Mouse (Mus musculus): ENCODE data around the gene Tnfrsf11a.

Gene Tnfrsf11a

DNA sequence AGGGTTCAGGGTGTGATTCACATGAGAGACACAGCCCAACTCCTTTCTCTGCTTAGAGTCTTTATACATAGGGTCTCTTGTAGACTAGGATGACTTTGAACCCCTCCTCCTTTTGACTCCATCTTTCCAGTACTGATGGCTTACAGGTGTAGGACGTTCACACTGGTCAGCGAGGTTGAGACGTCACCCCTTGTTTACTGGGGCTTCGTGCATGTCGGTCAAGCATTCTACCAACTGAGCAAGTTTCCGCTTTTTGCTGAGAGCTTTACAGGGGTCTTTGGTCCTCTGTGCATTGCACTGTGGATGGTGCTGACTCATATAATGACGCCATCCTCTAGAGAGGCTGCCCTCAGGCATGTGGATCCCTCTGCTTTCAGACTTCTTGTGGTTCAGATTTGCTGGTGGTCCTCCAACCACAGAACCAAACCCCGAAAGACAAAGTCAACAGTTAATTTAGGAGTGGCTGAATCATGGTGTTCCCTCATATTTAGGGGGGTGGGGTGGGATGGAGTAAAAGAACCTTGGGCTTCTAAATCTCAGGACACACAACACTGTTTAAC is 47.3 kb downstream of the Tnfrsf11a start:
- no peak for DNase-seq (ENCODE audit: low read depth, low spot score)

DNA sequence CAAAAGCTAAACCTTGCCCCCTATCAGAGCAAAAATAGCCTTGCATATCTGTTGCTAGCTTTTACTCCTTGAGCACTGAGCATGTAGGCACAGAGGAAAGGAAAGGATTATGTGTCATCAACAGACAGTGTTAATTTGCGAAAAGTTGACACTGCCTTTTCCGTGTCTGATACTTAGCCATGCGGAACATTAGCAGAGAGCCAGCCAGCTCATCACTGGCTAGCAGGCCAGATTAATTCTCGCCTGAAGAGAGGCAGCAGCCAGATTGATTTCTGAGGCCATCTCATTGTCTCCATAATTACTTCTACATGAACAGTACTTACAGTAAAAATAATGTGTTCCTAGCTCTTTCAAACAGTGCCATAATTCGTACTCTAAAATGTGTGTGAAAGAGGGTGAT is 48.7 kb downstream of the Tnfrsf11a start:
- no peak for DNase-seq (ENCODE audit: low read depth, low spot score)

DNA sequence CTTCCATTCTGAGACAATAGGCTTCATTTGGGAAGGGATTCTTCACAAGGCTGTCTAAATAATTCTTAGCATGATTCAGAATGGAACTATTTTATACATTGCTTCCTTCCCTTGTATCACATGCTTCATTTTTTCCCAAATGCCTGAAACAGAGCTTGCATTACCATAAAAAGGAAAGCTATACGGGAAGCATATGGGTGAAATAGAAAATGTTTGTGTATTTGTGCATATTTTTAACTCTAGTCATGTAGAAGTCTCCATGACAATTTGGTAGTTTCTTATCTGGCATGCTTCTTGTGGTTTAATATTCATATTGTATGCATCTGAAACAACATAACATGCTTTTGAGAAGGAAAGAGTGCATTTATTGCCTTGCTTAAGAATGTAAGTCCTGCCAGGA is 52.3 kb downstream of the Tnfrsf11a start:
- no peak for DNase-seq (ENCODE audit: low read depth, low spot score)

DNA sequence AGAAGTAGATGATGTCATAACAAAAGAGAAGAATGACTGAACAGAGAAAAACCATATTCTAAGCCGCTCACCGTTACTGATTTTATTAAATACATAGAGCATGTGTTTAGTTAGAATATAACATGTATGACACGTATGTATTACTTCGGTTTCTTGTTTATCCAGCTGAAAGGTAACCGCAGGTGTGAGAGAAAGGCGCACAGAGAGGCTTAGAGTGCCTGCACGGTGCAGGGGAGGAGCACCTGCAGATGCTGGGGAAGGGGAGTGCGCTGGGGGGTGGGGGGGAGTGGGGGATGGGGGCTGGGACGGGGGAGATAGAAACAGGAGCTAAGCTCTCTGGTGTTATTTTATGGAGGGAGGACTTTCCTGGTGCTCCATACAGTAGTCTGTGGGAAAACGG is 62.4 kb downstream of the Tnfrsf11a start:
- no peak for DNase-seq (ENCODE audit: low read depth, low spot score)

DNA sequence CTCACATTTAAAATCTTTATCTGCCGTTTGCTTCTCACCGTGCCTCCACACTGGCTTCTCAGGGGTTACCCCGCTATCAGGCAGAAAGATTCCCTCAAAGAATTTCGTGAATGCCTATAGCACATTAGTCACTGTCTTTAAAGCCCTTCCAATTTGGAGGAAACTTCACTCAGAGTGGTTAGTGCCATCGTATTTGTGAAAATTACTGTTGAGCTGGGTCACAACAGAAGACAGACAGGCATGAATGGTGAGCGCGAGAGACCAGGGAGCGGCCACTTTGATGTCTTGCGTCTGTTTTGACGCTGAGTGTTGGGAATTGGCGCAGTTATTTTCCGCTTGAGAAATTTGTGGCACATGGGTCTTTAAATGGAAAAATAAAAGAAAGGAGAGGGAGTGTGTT is 62.9 kb downstream of the Tnfrsf11a start:
- no peak for DNase-seq (ENCODE audit: low read depth, low spot score)

DNA sequence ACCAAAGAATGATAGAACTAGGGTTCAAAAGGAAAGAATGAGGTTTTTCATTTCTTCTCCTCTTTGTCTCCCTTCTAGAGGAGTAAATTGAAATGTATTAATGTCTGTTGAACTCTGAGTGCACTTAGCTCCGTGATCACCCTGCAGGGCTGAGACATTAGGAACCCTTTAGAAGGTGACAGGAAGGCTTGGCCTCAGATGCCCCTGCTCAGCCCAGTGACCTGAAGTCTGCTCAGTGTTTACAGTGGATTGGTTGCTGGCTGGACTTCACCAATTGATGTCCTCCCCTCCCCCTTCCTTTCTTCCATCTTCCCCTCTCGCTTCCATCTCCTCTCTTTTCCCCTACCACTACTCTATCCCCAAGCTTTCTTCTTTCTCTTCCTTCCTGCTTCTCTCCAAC is 63.3 kb downstream of the Tnfrsf11a start:
- DNase-seq (ENCODE audit: low read depth, low spot score), result no peak

DNA sequence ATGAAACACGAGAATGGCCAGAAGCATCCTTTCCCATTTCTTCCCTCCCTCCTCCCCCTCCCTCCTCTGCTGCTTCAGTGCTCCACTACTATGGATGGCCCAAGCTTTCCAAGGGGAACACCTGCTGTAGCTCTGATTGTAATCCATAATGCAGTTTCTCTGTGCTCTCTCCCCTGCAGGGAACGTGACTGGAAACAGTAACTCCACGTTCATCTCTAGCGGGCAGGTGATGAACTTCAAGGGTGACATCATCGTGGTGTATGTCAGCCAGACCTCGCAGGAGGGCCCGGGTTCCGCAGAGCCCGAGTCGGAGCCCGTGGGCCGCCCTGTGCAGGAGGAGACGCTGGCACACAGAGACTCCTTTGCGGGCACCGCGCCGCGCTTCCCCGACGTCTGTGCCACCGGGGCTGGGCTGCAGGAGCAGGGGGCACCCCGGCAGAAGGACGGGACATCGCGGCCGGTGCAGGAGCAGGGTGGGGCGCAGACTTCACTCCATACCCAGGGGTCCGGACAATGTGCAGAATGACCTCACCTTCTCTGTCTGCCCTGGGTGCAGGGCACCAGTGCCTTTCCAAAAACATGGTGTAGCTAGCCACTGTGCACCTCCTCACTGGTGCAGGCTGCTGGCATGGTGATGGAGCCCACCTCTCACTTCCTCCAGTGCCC is 64.0 kb downstream of the Tnfrsf11a start:
- DNase-seq (ENCODE audit: low read depth, low spot score), result peak; percentile 56

DNA sequence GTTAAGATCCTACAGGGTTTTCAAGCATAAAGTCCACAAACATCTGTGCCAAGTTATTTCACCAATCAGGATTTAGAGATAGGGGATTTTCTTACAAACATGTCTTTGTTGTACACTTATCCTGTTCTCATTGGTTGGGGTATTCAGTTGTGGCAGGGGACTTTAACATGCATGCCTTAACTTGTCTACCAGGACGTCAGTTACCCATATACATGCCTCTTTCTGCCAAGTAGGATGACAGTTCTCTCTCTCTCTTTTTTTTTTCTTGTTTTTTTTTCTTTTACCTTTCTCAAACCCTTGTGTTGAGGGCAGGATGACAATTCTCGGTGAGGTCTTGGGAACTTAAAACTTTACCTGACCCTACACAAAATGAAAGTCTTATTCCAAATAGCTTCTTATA is 65.9 kb downstream of the Tnfrsf11a start:
- DNase-seq (ENCODE audit: low read depth, low spot score), result no peak

DNA sequence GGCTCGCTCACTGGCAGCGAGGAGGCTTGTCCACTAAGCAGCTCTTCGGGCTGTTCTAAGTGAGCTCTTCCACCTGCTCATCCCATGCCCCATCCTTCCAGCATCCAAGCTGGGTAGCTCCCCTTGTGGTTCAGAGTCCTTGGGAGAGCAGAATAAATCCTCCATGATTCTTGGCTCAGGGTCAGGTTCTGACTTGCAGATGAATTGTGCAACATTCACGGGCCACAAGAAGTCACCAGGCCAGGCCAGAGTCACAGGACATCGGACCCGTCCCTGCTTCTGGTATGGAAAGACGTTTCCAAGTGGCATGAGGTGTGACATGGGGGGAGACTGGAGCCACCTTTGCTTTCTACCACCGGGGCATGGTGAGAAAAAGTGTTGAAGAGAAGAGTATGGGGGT is 68.3 kb downstream of the Tnfrsf11a start:
- DNase-seq (ENCODE audit: low read depth, low spot score), result no peak

DNA sequence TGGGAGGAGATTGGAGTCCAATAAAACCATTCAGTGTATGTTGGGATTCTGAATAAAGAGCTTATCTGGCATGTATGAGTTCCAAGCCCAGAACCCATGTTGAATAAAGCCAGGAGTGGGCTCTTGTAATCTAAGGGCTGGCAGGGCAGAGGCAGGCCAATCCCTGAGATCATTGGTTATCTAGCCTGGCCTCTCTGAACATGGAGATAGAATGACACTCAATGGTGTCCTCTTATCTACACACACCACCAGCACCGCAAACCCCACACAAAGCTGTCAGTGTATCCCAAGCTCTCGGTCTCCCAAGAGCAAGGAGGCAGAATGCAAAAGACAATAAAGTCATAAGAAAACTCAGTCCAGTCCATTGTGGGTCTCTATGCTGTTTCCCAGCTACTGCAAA is 70.8 kb downstream of the Tnfrsf11a start:
- no peak for DNase-seq (ENCODE audit: low read depth, low spot score)

DNA sequence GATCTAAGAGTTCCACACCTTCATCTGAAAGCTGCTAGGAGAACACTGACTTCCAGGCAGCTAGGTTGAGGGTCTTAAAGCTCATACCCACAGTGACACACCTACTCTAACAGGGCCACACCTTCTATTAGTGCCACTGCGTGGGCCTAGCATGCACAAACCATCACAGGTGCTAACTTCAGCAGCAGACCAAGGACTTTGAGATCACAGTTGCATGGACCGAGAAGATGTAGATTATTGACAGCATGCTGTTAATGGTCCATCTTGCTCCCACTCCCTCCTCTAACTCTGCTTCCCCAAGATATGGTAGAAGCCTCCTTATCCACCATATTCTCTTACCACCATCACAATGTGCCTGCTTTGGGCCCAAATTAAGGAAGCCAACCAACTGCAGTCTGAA is 79.2 kb downstream of the Tnfrsf11a start:
- DNase-seq (ENCODE audit: low read depth, low spot score), result no peak

DNA sequence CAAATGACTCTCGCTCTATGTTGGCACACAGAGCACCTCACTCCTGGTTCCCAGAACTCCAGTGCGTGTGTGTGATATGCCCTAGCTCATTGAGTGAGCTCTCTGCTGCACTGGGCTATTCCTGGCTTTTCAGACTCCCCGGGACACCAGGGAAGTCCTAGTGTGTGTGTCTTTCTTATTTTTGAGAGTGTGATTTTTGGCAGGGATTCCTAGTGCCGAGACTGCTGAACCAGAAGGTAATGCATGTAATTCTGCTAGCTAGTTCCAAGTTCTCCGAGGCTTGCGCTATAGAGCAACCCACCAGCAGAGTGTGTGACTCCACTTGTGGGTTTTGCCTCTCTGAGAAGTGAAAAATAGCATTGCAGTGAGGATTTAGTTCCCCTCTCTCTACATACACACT is 96.1 kb downstream of the Tnfrsf11a start:
- no peak for DNase-seq (ENCODE audit: low read depth, low spot score)

DNA sequence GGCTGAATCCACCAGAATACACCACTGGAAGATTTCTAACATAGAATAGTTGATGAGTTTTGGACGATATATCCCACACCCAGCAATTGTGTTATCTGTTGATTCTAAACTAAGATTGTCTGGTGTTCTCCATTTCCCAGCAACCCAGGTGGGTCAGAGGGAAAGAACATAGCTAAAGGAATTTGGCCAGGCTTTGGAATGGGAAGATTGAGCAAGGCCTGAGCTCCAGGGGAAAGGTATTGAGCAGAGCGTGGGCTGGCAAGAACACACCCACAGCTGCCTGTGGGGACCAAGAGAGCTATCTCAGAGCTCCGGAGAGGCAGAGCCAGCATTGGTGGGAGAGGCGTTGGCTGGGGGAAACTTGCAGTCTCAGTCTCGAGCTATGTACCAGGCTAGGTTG is 97.3 kb downstream of the Tnfrsf11a start:
- DNase-seq (ENCODE audit: low read depth, low spot score), result no peak

DNA sequence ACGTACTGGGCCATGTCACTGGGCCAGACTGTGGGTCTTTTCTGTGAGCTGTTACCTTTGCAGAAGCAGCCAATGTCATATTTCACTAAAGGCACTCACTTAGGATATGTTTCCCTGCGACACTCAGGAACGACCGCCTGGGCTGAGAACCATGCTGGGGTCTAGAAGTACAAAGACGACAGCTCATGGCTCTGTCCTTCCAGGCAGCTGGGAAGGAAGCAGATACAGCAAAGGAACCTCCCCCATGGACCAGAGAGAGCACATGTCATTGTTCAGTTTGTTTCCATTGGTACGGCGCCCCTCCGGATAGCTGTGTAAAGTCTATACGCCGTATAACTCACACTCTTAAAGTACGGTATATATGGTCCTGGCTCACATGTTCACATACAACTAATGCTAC is 97.9 kb downstream of the Tnfrsf11a start:
- DNase-seq (ENCODE audit: low read depth, low spot score), result no peak

DNA sequence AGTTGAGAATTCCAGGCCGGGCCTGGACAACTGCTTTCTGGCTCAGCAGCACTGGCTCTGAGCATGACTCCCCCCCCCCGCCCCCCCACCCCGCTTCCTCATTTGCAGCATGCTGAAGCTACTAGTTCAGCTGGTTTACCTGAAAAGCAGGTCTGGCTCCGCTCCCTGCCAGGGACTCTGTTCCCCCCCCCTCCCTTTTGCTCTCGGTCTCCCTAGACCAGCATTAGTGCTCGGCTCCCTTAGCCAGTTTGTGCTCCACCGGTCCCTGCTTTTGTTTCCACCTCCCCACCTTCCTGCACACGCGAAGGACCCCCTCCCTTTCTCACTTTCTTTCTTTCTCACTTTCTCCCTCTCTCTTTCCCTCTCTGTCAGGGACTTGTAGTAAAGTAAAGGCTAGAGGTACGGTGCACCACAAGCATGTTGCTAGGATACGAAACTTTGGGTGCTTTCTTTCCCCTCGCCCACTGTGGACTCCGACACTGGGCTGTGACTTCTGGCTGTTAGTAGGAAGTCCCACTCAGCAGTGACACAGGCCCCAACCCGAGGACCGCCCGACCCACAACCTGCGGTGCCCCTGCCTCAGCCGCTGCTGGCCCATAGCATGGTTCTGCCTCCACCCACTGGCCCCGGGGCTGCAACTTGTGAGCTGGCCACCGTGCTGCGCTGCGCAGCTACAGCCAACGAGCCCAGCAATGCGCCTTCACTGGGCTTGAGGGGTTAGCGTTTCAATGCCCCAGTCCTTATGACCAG is 100.2 kb downstream of the Tnfrsf11a start:
- DNase-seq (ENCODE audit: low read depth, low spot score), result peak; percentile 26

DNA sequence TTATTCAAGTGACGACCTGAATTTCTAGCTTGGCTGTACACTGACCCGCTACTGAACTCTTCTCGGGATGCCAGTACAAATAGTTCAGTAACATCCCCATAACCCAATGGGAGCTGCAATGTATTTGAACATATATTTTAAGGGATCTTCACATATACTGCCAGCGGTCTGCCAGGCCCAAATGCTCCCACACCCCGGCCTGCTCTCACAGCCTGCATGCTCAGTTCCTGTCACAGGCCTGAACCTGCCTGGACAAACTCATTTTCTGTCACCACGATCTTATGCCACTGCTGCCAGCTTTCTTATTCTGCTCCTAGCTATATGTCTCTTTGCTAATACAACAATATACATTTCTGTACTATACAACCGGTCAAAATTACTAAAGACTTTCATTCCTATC is 100.9 kb downstream of the Tnfrsf11a start:
- DNase-seq (ENCODE audit: low read depth, low spot score), result no peak

DNA sequence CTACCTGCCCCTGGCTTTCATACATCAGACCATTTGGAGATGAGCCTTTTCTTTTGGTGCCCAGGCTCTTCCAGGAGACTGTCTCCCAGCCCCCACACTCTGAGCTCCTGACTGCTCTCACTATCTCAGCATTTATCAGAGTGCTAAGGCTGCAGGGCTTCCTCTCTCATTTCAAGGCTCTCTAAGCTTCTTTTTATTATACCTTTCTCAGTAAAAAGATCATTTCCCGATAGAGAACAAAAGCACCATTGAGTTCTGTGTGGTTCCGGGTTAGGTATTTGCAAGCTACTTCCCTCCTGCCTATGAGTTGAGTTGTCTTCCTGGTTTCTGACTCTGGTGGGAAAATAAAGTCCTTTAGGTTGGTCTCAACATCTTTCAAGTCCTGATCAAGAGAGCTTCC is 103.0 kb downstream of the Tnfrsf11a start:
- no peak for DNase-seq (ENCODE audit: low read depth, low spot score)

DNA sequence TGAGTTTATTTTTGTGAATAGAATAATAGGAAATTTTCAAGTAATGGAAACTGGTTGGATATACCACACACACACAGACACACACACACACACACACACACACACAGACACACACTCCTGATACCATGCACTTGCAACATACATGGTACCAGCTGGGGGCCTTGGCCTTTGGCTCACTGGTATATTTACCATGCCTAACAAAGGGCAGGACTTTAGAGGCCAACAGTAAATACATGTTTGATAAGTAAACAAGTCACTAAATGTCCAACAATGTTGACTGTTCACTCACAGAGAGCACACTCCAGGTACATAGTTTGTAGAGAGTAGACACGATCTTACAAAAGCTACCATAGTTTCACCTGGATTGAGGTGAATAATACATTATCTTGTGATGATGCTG is 104.6 kb downstream of the Tnfrsf11a start:
- no peak for DNase-seq (ENCODE audit: low read depth, low spot score)

DNA sequence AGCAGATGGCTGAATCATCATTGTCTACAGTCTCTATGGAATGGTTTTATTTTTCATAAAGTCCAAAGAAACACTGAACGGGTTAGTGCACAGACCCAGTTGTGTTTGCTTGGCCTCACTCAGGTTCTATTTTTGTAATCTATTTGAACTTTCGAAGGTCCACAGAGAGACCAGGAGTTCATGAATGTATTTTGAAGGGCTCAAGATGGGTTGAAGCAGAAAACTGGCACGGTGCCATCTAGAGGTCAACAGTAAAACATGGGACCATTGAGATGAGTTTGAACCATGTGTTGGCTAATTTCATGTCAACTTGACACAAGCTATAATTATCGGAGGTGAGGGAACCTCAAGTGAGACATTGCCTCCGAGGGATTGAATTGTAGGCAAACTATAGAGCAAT is 105.1 kb downstream of the Tnfrsf11a start:
- DNase-seq (ENCODE audit: low read depth, low spot score), result no peak

DNA sequence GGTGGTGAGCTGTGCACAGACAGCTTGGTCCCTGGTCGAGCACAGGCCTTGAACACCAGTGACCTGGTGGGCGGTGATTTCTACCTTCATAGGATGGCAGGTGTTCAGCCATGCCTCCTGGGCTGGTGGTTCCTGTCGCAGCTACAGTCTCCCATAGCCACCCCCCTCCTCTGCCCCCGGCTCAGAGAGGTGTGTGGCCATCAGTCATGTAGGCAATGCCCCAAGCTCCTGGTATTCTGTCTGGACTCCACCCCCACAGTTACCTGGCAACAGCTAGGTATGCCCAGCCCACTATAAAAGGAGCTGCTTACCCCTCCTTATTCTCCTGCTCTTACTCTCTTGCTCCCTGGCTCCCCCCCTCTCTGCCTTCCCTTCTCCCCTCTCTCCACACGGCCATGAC is 105.8 kb downstream of the Tnfrsf11a start:
- no peak for DNase-seq (ENCODE audit: low read depth, low spot score)

DNA sequence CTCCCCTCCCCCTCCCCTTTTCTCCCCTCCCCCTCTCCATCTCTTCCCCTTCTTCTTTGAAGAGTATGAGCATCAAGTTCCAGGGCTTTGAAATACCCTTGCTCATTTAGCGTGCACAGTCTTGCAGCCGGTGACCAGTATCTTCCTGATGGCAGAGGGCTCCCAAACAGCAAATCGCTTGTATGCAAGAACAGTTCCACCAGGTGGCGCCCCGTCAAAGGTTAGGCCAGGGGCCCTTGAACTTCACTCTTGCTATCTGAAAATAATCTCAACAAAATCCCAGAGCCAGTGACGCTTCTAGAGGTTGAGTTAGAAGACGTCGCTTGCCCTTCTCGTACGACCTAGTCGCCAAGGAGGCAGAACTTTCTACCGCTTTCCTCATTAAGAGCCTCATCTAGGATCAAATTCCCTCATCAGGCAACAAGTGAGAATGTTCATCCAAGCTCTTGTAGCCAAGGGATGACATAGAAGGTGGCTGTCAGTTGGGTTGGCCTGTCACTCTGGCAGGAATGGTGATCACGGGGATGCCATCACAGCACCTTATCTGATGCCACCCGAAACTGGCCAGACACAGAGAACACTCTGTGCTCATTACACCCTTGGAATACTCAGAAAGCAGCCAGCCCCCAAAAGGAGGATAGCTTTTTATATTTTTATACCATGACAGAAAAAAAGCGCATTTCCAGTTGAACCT is 110.7 kb downstream of the Tnfrsf11a start:
- DNase-seq (ENCODE audit: low read depth, low spot score), result peak; percentile 82

DNA sequence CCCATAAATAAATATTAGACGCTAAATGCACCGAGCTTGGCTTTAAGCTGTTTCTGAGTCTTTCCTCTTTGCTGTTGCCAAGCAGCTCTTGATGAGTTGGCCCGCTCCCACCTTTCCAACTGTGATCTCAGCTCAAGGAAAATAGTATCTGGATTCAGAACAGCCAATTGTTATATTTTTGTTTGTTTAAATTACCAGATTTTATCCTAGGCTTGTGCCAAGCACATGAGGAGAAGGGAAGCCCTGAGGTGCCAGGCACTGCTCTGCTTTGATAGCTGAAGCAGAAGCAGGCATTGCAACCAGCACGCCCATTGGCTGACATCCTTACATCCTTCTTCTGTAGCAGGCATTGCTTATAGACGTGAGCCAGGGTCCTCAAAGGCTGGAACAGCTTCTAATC is 114.5 kb downstream of the Tnfrsf11a start:
- no peak for DNase-seq (ENCODE audit: low read depth, low spot score)

All from ZHBTc4 (cell line).